Mouse (Mus musculus): Measurements from ENCODE around the gene Gm47995.

DNA sequence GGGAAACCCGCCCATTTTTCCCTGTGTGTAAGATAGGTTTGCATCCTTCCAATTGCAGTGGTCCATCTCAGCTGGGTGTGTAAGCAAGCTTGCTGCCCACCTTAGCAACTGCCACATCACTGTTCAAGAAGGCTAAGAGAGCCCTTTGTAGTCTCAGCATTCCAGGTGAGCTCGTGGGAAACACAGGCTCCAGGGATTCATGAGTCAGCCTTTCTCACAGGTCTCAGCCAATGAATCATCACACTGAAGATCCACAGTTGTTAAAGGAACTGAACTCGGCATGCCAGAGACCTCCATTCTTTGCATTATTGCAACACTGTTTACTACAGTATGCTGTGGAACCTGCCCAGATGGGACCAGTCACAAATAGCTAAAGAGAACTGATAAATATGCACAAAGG lies 29.6 kb upstream of the Gm47995 start:
- TF ChIP-seq USF1 (IDR thresholded peaks at IDR 0.05; ENCODE audit: low read depth, low read length) (no peak), JUN (IDR thresholded peaks at IDR 0.05; ENCODE audit: insufficient read depth, low read depth, low read length) (no peak), CTCF (conservative IDR thresholded peaks at IDR 0.05 in 1 of 2, IDR thresholded peaks at IDR 0.05 in 1 of 2; ENCODE audit: low read depth in 2 of 2, low read length in 2 of 2) (no peak), E2F4 (IDR thresholded peaks at IDR 0.05; ENCODE audit: insufficient replicate concordance, low read depth, low read length) (no peak)

Measured in CH12.LX (cell line).